In genomic region chr1:193989956-193990675, GRCm38 (mm10) we compare ENCODE assay signal across 14 mouse cellular contexts.
DNase-seq lines count a peak whose midpoint lies in the region; ATAC-seq and TF ChIP-seq lines count a peak whose summit lies in the region.
"Had no signal": no experiment of that assay in that cellular context is flagged by ENCODE, and none has a peak within 500 bp of the region (broad histone marks: within the 10 kb centered on the region; RNA-seq: fewer than 3 reads in every experiment).

No protein-coding gene starts in this region.

- peaks cover 4% of the 10 kb centered on the region; the same call in 1 of the 2 replicates for H3K4me1 ChIP-seq in embryonic facial prominence, embryonic 12.5 days
- peaks cover 11% of the 10 kb centered on the region for H3K4me1 ChIP-seq in embryonic facial prominence, embryonic 10.5 days
- no peaks in the 10 kb centered on the region for H3K4me1 ChIP-seq in lung, embryonic 16.5 days (replicated peaks; ENCODE audit: control insufficient read depth, insufficient read depth, low read length)
- no peaks in the 10 kb centered on the region for H3K4me1 ChIP-seq in lung, adult 2 months (ENCODE audit: control insufficient read depth, insufficient read depth, low read length)
- 0 out of 2 replicates have a peak, but pooled peaks cover 6% of the 10 kb centered on the region for H3K4me1 ChIP-seq in hindbrain, postnatal 0 days (ENCODE audit: insufficient read depth, low read length)
- H3K4me1 ChIP-seq in neural tube, embryonic 14.5 days (ENCODE audit: control insufficient read depth, insufficient read depth, low read length): peaks cover 16% of the 10 kb centered on the region

- H3K9ac ChIP-seq in embryonic facial prominence, embryonic 12.5 days: no peak overlapping the region
- no peak overlapping the region for H3K9ac ChIP-seq in lung, embryonic 16.5 days (ENCODE audit: low read length)
- no peak overlapping the region for H3K9ac ChIP-seq in hindbrain, postnatal 0 days (replicated peaks; ENCODE audit: low read length)
- H3K9ac ChIP-seq in neural tube, embryonic 14.5 days (replicated peaks; ENCODE audit: low read depth, low read length): no peak overlapping the region
- H3K9ac ChIP-seq: embryonic facial prominence, embryonic 13.5 days had no signal

- no peak for DNase-seq in embryonic facial prominence, embryonic 10.5 days (ENCODE audit: low spot score)
- DNase-seq in lung, adult 2 months: no peak
- peak; percentile 21 for DNase-seq in hindbrain, postnatal 0 days (ENCODE audit: low spot score)
- no peak for DNase-seq in ovary, postnatal 14 days (ENCODE audit: low spot score)
- no peak for DNase-seq in ovary, adult 18-20 months (ENCODE audit: low spot score)
- DNase-seq: gastrocnemius, postnatal 14 days; heart, postnatal 10 days; kidney, adult 2 months; spleen, adult 18-20 months; thymus, postnatal 14 days had no signal

- WGBS in embryonic facial prominence, embryonic 12.5 days: 67% methylated on average over 10 of the region's 10 CpGs
- WGBS in embryonic facial prominence, embryonic 10.5 days: 76% methylated on average over 10 of the region's 10 CpGs
- WGBS in lung, embryonic 16.5 days: 52% methylated on average over 10 of the region's 10 CpGs
- 62% methylated on average over 10 of the region's 10 CpGs for WGBS in lung, adult 2 months
- 28% methylated on average over 10 of the region's 10 CpGs for WGBS in hindbrain, postnatal 0 days
- WGBS in neural tube, embryonic 14.5 days: 31% methylated on average over 10 of the region's 10 CpGs

- no peak for TF ChIP-seq POLR2A in lung, adult 2 months (IDR thresholded peaks at IDR 0.05; ENCODE audit: borderline replicate concordance, extremely low read depth, low read depth, low read length)

- 0 out of 2 replicates have a peak, but pooled peaks have one; percentile 28 for ATAC-seq in embryonic facial prominence, embryonic 12.5 days (ENCODE audit: insufficient number of reproducible peaks, insufficient read depth, low FRiP score, low TSS enrichment)
- peak; percentile 51 for ATAC-seq in lung, embryonic 16.5 days (ENCODE audit: low read depth)
- peak; percentile 40; the same call in 1 of the 2 replicates for ATAC-seq in hindbrain, postnatal 0 days
- ATAC-seq in neural tube, embryonic 14.5 days (ENCODE audit: low read depth): peak; percentile 68

- TF ChIP-seq CTCF in lung, adult 2 months (IDR thresholded peaks at IDR 0.05; ENCODE audit: insufficient read depth, low read length): no peak
- TF ChIP-seq CTCF in hindbrain, postnatal 0 days (IDR thresholded peaks at IDR 0.05; ENCODE audit: low read depth): no peak

- no peak overlapping the region for H3K4me2 ChIP-seq in embryonic facial prominence, embryonic 12.5 days (replicated peaks)
- H3K4me2 ChIP-seq in lung, embryonic 16.5 days (ENCODE audit: low read depth, low read length): no peak overlapping the region
- H3K4me2 ChIP-seq in hindbrain, postnatal 0 days (ENCODE audit: low read depth, low read length): no peak overlapping the region
- peak overlapping the region; percentile 29; the same call in 1 of the 2 replicates for H3K4me2 ChIP-seq in neural tube, embryonic 14.5 days (ENCODE audit: low read depth, low read length)

- H3K27me3 ChIP-seq in embryonic facial prominence, embryonic 12.5 days: no peaks in the 10 kb centered on the region
- peaks cover 12% of the 10 kb centered on the region for H3K27me3 ChIP-seq in embryonic facial prominence, embryonic 10.5 days (replicated peaks; ENCODE audit: low read depth, poor library complexity, severe bottlenecking)
- H3K27me3 ChIP-seq in lung, embryonic 16.5 days (ENCODE audit: control insufficient read depth, insufficient read depth, low read depth, low read length): no peaks in the 10 kb centered on the region
- H3K27me3 ChIP-seq in hindbrain, postnatal 0 days (ENCODE audit: insufficient read depth, low read length): no peaks in the 10 kb centered on the region
- no peaks in the 10 kb centered on the region for H3K27me3 ChIP-seq in neural tube, embryonic 14.5 days (ENCODE audit: control insufficient read depth, insufficient read depth, low read length)
- H3K27me3 ChIP-seq: embryonic facial prominence, embryonic 13.5 days had no signal

- no peak overlapping the region for H3K4me3 ChIP-seq in embryonic facial prominence, embryonic 12.5 days
- H3K4me3 ChIP-seq in embryonic facial prominence, embryonic 10.5 days: no peak overlapping the region
- H3K4me3 ChIP-seq in lung, embryonic 16.5 days (ENCODE audit: low read length): no peak overlapping the region
- H3K4me3 ChIP-seq in lung, adult 2 months (replicated peaks; ENCODE audit: extremely low read depth, low read depth, low read length): no peak overlapping the region
- no peak overlapping the region for H3K4me3 ChIP-seq in hindbrain, postnatal 0 days (ENCODE audit: low read length)
- no peak overlapping the region for H3K4me3 ChIP-seq in neural tube, embryonic 14.5 days (ENCODE audit: low read depth, low read length)
- H3K4me3 ChIP-seq: embryonic facial prominence, embryonic 13.5 days had no signal

- no peak overlapping the region for H3K27ac ChIP-seq in embryonic facial prominence, embryonic 12.5 days
- no peak overlapping the region for H3K27ac ChIP-seq in embryonic facial prominence, embryonic 10.5 days (replicated peaks)
- no peak overlapping the region for H3K27ac ChIP-seq in lung, embryonic 16.5 days (ENCODE audit: low read length)
- H3K27ac ChIP-seq in hindbrain, postnatal 0 days: no peak overlapping the region
- peak overlapping the region; percentile 73 for H3K27ac ChIP-seq in neural tube, embryonic 14.5 days (ENCODE audit: low read depth, low read length)
- H3K27ac ChIP-seq: embryonic facial prominence, embryonic 13.5 days had no signal

- H3K36me3 ChIP-seq in embryonic facial prominence, embryonic 12.5 days: no peaks in the 10 kb centered on the region
- H3K36me3 ChIP-seq in embryonic facial prominence, embryonic 10.5 days (replicated peaks): no peaks in the 10 kb centered on the region
- no peaks in the 10 kb centered on the region for H3K36me3 ChIP-seq in lung, embryonic 16.5 days (ENCODE audit: control insufficient read depth, insufficient read depth, low read length)
- no peaks in the 10 kb centered on the region for H3K36me3 ChIP-seq in hindbrain, postnatal 0 days (ENCODE audit: insufficient read depth, low read length)
- H3K36me3 ChIP-seq in neural tube, embryonic 14.5 days (ENCODE audit: control insufficient read depth, insufficient read depth, low read length): no peaks in the 10 kb centered on the region
- H3K36me3 ChIP-seq: embryonic facial prominence, embryonic 13.5 days had no signal

- no peaks in the 10 kb centered on the region for H3K9me3 ChIP-seq in embryonic facial prominence, embryonic 12.5 days
- H3K9me3 ChIP-seq in embryonic facial prominence, embryonic 10.5 days: no peaks in the 10 kb centered on the region
- H3K9me3 ChIP-seq in lung, embryonic 16.5 days (ENCODE audit: control insufficient read depth, low read length): no peaks in the 10 kb centered on the region
- H3K9me3 ChIP-seq in hindbrain, postnatal 0 days (ENCODE audit: low read length): no peaks in the 10 kb centered on the region
- no peaks in the 10 kb centered on the region for H3K9me3 ChIP-seq in neural tube, embryonic 14.5 days (ENCODE audit: control insufficient read depth, low read length)
- H3K9me3 ChIP-seq: embryonic facial prominence, embryonic 13.5 days had no signal
